Mouse (Mus musculus) central nervous system, embryonic 18 days (tissue): ENCODE data around the gene Utp14b. TPM values are rescaled to one million over a fixed set of nuclear protein-coding genes. Genes with fewer than 3 reads are reported as not detected.

ENCODE experiments used
- polyA plus RNA-seq: library from polyadenylated mRNA; depleted of rRNA; stranded (reverse); fragments of >200 nt; gene quantifications from 2 replicates; pipeline ENCODE4 v1.2.3, GENCODE M21; 2012; rRNA removed

Gene Utp14b
- 3.9 and 4.4 TPM in 2 replicates for polyA plus RNA-seq

GRCm38 (mm10) chr1:78657671-78658440 is at the start of gene Utp14b, which contains the start of gene Acsl3:
Gene Utp14b, plus strand, starts transcription at chr1:78658038.
Gene Acsl3, plus strand, starts transcription at chr1:78657825.

Other genes with a start within 250 kb of the Utp14b start
- gene Farsb, start 169.1 kb upstream of the Utp14b start, polyA plus RNA-seq: 79.6 and 82.9 TPM in 2 replicates
- 0.63 and 0.79 TPM in 2 replicates for gene Mogat1, start 147.0 kb upstream of the Utp14b start, polyA plus RNA-seq
- gene BC035947, start 145.9 kb upstream of the Utp14b start, polyA plus RNA-seq: 1.2 and 1.5 TPM in 2 replicates
- gene Acsl3, start 213 bp upstream of the Utp14b start, polyA plus RNA-seq: 57.1 and 60.8 TPM in 2 replicates
- gene Kcne4, start 158.7 kb downstream of the Utp14b start, polyA plus RNA-seq: 0.99 and 1.5 TPM in 2 replicates